Mouse (Mus musculus) lung, postnatal 25 days (tissue): ENCODE measurements around the gene Rps13.

Experiments
- DNase-seq: peaks from one replicate; pipeline ENCODE4 v3.0.0; 2022; ENCODE audit warnings: low spot score

Rps13 gene

GRCm38 (mm10) chr7:116292377-116292776 lies 41.6 kb downstream of the Rps13 start:
- no peak for DNase-seq

DNA sequence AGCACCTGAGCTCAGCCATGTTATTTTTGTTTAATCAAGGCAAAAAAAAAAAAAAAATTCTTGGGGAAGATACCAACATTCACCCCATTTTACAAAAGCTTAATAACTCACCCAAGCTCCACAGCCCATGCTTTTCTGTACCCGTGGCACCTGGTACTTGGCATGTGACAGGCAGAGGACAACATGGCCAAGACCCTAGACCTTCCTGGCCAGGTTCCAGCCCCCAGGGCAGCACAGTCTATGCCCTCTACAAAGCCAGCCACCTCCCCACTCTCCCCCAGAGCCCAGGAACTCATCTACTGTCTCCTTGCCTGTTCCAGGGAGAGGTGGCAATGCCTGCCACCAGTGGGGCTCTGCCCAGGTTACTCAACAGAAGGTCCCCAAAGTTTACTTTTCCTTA lies 43.4 kb downstream of the Rps13 start:
- no peak for DNase-seq

GRCm38 (mm10) chr7:116288996-116289395 lies 45.0 kb downstream of the Rps13 start:
- no peak for DNase-seq

DNA sequence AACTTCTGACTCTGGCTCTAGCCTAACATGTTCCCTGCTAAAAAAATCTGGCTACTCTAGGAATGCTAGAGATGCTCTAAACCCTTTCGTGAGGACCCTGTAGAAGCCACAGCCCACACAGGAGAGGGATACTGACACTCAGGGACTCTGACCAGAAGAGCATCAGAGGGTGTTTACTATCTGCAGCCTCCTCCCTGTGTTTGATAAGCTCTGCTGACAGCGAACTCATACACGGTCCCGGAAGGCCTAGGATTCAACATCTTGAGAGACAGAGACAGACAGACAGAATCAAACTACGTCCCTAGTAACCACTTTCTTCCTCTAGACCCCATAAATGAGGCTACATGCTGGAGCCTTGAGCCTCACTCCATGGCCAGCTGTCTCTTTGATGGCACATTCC lies 46.0 kb downstream of the Rps13 start:
- DNase-seq = no peak

DNA sequence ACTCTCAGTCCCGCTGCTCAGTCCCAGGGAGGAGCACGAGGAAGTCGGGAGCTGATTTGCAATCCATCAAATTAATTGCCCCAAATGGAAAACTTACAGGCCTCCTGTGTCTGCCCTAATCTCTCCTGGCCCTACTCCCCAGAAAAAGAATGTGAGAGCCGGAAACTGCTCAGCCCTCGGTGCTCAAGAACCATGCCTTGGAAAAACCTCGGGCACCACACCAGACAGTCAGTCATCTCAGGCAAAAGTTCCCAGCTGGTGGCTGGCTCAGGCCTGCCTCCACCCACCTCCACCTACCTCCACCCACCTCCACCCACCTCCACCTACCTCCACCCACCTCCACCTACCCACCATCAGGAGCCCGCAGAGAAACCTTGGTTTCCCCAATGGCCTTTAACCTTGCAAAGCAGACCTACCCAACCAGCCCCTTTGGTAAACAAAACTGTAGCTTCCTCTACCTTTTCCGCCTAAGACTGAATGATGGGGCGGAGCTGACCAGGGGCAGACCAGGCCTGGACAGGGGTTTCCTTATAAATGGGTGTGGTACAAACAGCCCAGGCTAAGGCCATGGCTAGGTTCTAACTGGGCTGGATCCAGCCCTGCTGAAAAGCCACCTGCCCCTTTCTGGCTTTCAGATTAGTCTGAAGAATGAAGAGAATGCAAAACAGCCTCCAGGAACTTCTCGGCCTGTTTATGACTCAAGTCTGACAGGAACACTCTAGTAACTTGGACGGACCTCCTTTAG lies 47.2 kb downstream of the Rps13 start:
- peak; percentile 51 for DNase-seq

GRCm38 (mm10) chr7:116286173-116286572 lies 47.8 kb downstream of the Rps13 start:
- no peak for DNase-seq

DNA sequence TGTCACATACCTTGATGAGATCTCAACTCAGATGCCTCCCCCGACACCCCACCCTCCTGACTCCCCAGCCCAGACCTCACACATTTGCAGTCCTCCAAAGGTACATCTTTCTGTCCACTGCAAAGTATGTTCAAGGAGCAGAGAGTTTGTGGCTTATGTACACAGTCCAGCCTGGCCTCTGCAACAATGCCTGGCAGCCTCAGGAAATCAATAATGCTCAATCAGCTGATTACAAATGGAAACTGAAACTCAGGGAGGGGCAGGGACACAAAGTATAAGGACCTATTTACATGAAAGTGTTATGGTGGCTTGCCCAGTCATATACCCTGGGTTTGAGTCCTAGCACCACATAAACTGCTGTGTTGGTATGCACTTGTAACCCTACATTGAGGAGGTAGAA lies 48.8 kb downstream of the Rps13 start:
- no peak for DNase-seq

- DNase-seq = no peak
Measured at GRCm38 (mm10) chr7:116282755-116283154, 51.2 kb downstream of the Rps13 start.
